In the genomic region with DNA sequence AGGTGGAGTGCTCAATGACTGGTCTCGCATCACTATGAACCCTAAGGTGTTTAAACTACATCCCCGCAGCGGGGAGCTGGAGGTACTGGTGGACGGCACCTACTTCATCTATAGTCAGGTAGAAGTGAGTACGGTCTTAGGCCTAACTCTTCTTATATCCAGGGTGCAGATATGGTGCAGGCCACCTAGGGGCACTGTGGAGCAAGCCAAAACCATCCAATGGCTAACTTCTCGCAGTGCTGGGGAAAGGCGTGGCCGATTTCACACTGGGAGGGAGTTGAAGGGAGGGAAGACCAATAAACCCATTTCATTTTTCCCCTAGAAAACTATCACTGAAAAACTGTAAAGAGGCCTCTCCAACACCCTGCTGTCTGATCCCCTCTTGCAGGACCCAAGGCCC, we compare ENCODE assay signal across 11 mouse cellular contexts. TPM values are rescaled to one million over a fixed set of nuclear protein-coding genes. Genes with fewer than 3 reads are reported as not detected.
DNase-seq lines count a peak whose midpoint lies in the region; ATAC-seq and TF ChIP-seq lines count a peak whose summit lies in the region.
"Had no signal": no experiment of that assay in that cellular context is flagged by ENCODE, and none has a peak within 500 bp of the region (broad histone marks: within the 10 kb centered on the region; RNA-seq: fewer than 3 reads in every experiment).

No protein-coding gene starts in this region.

- H3K4me3 ChIP-seq in intestine, postnatal 0 days (ENCODE audit: low read depth, low read length): no peak overlapping the region
- H3K4me3 ChIP-seq in intestine, embryonic 16.5 days (ENCODE audit: low read length): no peak overlapping the region
- H3K4me3 ChIP-seq in G1E (ENCODE audit: low read depth, low read length): no peak overlapping the region
- no peak overlapping the region for H3K4me3 ChIP-seq in forebrain, embryonic 15.5 days
- H3K4me3 ChIP-seq in heart, embryonic 10.5 days: no peak overlapping the region
- H3K4me3 ChIP-seq: limb, embryonic 12.5 days; neural tube, embryonic 13.5 days had no signal

- no peak overlapping the region for H3K27ac ChIP-seq in intestine, postnatal 0 days (ENCODE audit: low read depth, low read length)
- no peak overlapping the region for H3K27ac ChIP-seq in intestine, embryonic 16.5 days (ENCODE audit: low read length)
- no peak overlapping the region for H3K27ac ChIP-seq in forebrain, embryonic 15.5 days (replicated peaks)
- no peak overlapping the region for H3K27ac ChIP-seq in heart, embryonic 10.5 days
- H3K27ac ChIP-seq: limb, embryonic 12.5 days; neural tube, embryonic 13.5 days had no signal

- no peak for ATAC-seq in intestine, postnatal 0 days
- no peak for ATAC-seq in intestine, embryonic 16.5 days
- peak; percentile 40; the same call in 1 of the 2 replicates for ATAC-seq in G1E (ENCODE audit: extremely low read depth, insufficient number of reproducible peaks, low FRiP score, poor library complexity, severe bottlenecking)
- ATAC-seq in forebrain, embryonic 15.5 days (replicated peaks): no peak

- peak; percentile 3 for DNase-seq in G1E (ENCODE audit: low spot score)
- DNase-seq in brain, adult 2 months (ENCODE audit: low read depth, low spot score): peak; percentile 11
- DNase-seq in lung, adult 18-20 months: peak; percentile 6 to 26
- DNase-seq in cerebellum, adult 9-11 months: no peak
- DNase-seq in heart, embryonic 10.5 days (ENCODE audit: low spot score): no peak

- no peaks in the 10 kb centered on the region for H3K36me3 ChIP-seq in intestine, postnatal 0 days (ENCODE audit: control insufficient read depth, insufficient read depth)
- H3K36me3 ChIP-seq in intestine, embryonic 16.5 days (ENCODE audit: control insufficient read depth, insufficient read depth, low read length): no peaks in the 10 kb centered on the region
- H3K36me3 ChIP-seq in G1E (replicated peaks): no peaks in the 10 kb centered on the region
- no peaks in the 10 kb centered on the region for H3K36me3 ChIP-seq in forebrain, embryonic 15.5 days
- H3K36me3 ChIP-seq in heart, embryonic 10.5 days: no peaks in the 10 kb centered on the region
- H3K36me3 ChIP-seq: limb, embryonic 12.5 days; neural tube, embryonic 13.5 days had no signal

- no peaks in the 10 kb centered on the region for H3K9me3 ChIP-seq in intestine, postnatal 0 days (ENCODE audit: control insufficient read depth)
- H3K9me3 ChIP-seq in intestine, embryonic 16.5 days (ENCODE audit: control insufficient read depth, low read length): no peaks in the 10 kb centered on the region
- H3K9me3 ChIP-seq in G1E (replicated peaks): no peaks in the 10 kb centered on the region
- no peaks in the 10 kb centered on the region for H3K9me3 ChIP-seq in forebrain, embryonic 15.5 days
- H3K9me3 ChIP-seq in heart, embryonic 10.5 days: no peaks in the 10 kb centered on the region
- H3K9me3 ChIP-seq: limb, embryonic 12.5 days; neural tube, embryonic 13.5 days had no signal

- no peaks in the 10 kb centered on the region for H3K4me1 ChIP-seq in intestine, postnatal 0 days (replicated peaks; ENCODE audit: control insufficient read depth, insufficient read depth, low read length)
- no peaks in the 10 kb centered on the region for H3K4me1 ChIP-seq in intestine, embryonic 16.5 days (ENCODE audit: control insufficient read depth, insufficient read depth, low read length)
- H3K4me1 ChIP-seq in G1E (ENCODE audit: insufficient read depth, low read depth, low read length): no peaks in the 10 kb centered on the region
- no peaks in the 10 kb centered on the region for H3K4me1 ChIP-seq in forebrain, embryonic 15.5 days
- no peaks in the 10 kb centered on the region for H3K4me1 ChIP-seq in heart, embryonic 10.5 days
- H3K4me1 ChIP-seq: limb, embryonic 12.5 days; neural tube, embryonic 13.5 days had no signal

- peak; percentile 61 for TF ChIP-seq CTCF in intestine, postnatal 0 days (IDR thresholded peaks at IDR 0.05; ENCODE audit: low read depth)
- peak; percentile 19; the same call in 1 of the 2 replicates for TF ChIP-seq CTCF in G1E (IDR thresholded peaks at IDR 0.05; ENCODE audit: low read depth, low read length)

- 80% methylated on average over 8 of the region's 8 CpGs for WGBS in intestine, postnatal 0 days
- WGBS in intestine, embryonic 16.5 days: 78% methylated on average over 8 of the region's 8 CpGs
- 82% methylated on average over 8 of the region's 8 CpGs for WGBS in forebrain, embryonic 15.5 days
- WGBS in heart, embryonic 10.5 days: 79% methylated on average over 8 of the region's 8 CpGs

- H3K9ac ChIP-seq in intestine, postnatal 0 days (ENCODE audit: low read depth, low read length): no peak overlapping the region
- H3K9ac ChIP-seq in intestine, embryonic 16.5 days (ENCODE audit: low read depth, low read length): no peak overlapping the region
- H3K9ac ChIP-seq in forebrain, embryonic 15.5 days (replicated peaks): no peak overlapping the region
- H3K9ac ChIP-seq: limb, embryonic 12.5 days; neural tube, embryonic 13.5 days had no signal

- H3K4me2 ChIP-seq in intestine, postnatal 0 days (replicated peaks; ENCODE audit: low read depth): no peak overlapping the region
- no peak overlapping the region for H3K4me2 ChIP-seq in intestine, embryonic 16.5 days (ENCODE audit: low read depth, low read length)
- no peak overlapping the region for H3K4me2 ChIP-seq in forebrain, embryonic 15.5 days (replicated peaks)
- H3K4me2 ChIP-seq: limb, embryonic 12.5 days; neural tube, embryonic 13.5 days had no signal

- no peaks in the 10 kb centered on the region for H3K27me3 ChIP-seq in intestine, postnatal 0 days (replicated peaks; ENCODE audit: control insufficient read depth, insufficient read depth, low read length)
- H3K27me3 ChIP-seq in intestine, embryonic 16.5 days (replicated peaks; ENCODE audit: control insufficient read depth, insufficient read depth, low read length): peaks cover 6% of the 10 kb centered on the region; the same call in 1 of the 2 replicates
- H3K27me3 ChIP-seq in G1E (ENCODE audit: insufficient read depth, low read length): no peaks in the 10 kb centered on the region
- no peaks in the 10 kb centered on the region for H3K27me3 ChIP-seq in forebrain, embryonic 15.5 days
- peaks cover 7% of the 10 kb centered on the region; the same call in 1 of the 2 replicates for H3K27me3 ChIP-seq in heart, embryonic 10.5 days (ENCODE audit: insufficient read depth, poor library complexity, severe bottlenecking)

RNA-seq across cellular contexts. Expression of gene Otud6a, which starts 33.8 kb away (rescaled TPM):
- polyA plus RNA-seq in intestine, postnatal 0 days (2015; fragmentation: Nextera tagmentation; extraction: Ambion mirVana): not detected in 2 replicates
- not detected in 2 replicates for polyA plus RNA-seq in intestine, embryonic 16.5 days (2015; fragmentation: Nextera tagmentation; extraction: Ambion mirVana)
- total RNA-seq in G1E (2014; fragmentation: Nextera tagmentation) (not detected in 2 replicates), G1E (2017) (0.33 TPM in 1 of 2 replicates, not detected in the other)
- polyA plus RNA-seq in G1E (2012): not detected in 2 replicates
- not detected in 2 replicates for polyA plus RNA-seq in forebrain, embryonic 15.5 days (2015; fragmentation: Nextera tagmentation; extraction: Ambion mirVana)
- polyA plus RNA-seq in heart, embryonic 10.5 days (2016; fragmentation: Nextera tagmentation; extraction: Ambion mirVana): not detected in 2 replicates
- polyA plus RNA-seq: gonadal fat pad, adult 2 months; limb, embryonic 12.5 days; neural tube, embryonic 13.5 days had no signal

RNA-seq across cellular contexts. Expression of gene Awat2, which starts 47.5 kb away (rescaled TPM):
- polyA plus RNA-seq in intestine, postnatal 0 days (2015; fragmentation: Nextera tagmentation; extraction: Ambion mirVana): 0.12 and 0.13 TPM in 2 replicates
- polyA plus RNA-seq in intestine, embryonic 16.5 days (2015; fragmentation: Nextera tagmentation; extraction: Ambion mirVana): 0.38 and 0.77 TPM in 2 replicates
- total RNA-seq in G1E (2014; fragmentation: Nextera tagmentation) (0.73 and 2.0 TPM in 2 replicates), G1E (2017) (0.82 and 1.0 TPM in 2 replicates)
- 0.08 TPM in 1 of 2 replicates, not detected in the other for polyA plus RNA-seq in G1E (2012)
- 0.19 and 0.26 TPM in 2 replicates for polyA plus RNA-seq in forebrain, embryonic 15.5 days (2015; fragmentation: Nextera tagmentation; extraction: Ambion mirVana)
- polyA plus RNA-seq in heart, embryonic 10.5 days (2016; fragmentation: Nextera tagmentation; extraction: Ambion mirVana): 0.52 and 0.62 TPM in 2 replicates

Comparison
In these comparisons a context has a peak if more than half of its experiments do, and no peak if none do; other contexts are left out.
1. DNase-seq: peak in G1E (single experiment), brain, adult 2 months (single experiment) and lung, adult 18-20 months (2 of 2); none in cerebellum, adult 9-11 months (single experiment) and heart, embryonic 10.5 days (single experiment).